Mouse (Mus musculus) erythroblast, embryonic 14.5 days (primary cell): Measurements from ENCODE around the gene Foxred2.

Experiments
- GATA1 ChIP-seq: IDR thresholded peaks from 2 replicates; pipeline ENCODE4 v1.6.1; 2012; ENCODE audit warnings: low read length, inconsistent platforms, mixed read lengths
- TAL1 ChIP-seq: IDR thresholded peaks from 3 replicates; pipeline ENCODE4 v1.6.1; 2012; ENCODE audit warnings: low read length, inconsistent platforms, mixed read lengths

- TF ChIP-seq GATA1 = no peak
- no peak for TF ChIP-seq TAL1
These were observed 50.4 kb downstream of the Foxred2 start for GRCm38 (mm10) chr15:77906081-77906480.
